Mouse (Mus musculus) forebrain, embryonic 16.5 days (tissue): ENCODE measurements around the gene Tmem131. TPM values are rescaled to one million over a fixed set of nuclear protein-coding genes. Genes with fewer than 3 reads are reported as not detected.
"Not testable (repeated sequence)": the region's sequence is repeated elsewhere in the genome, so short reads cannot be mapped to it uniquely, and the experiment has no call there.

Source experiments
- ATAC-seq: fragments of 200-750 bp; cut with Nextera tagmentation; 2 replicates; pipeline ENCODE4 v1.8.0; 2017; ENCODE audit warnings: mild to moderate bottlenecking, moderate library complexity
- H3K27ac ChIP-seq: fragments of 300-500 bp; sonication (generic); 2 replicates; pipeline ENCODE4 v1.5.1; 2014; ENCODE audit warnings: low read length, control low read depth
- H3K27me3 ChIP-seq: fragments of 300-500 bp; sonication (generic); replicated peaks from 2 replicates; pipeline ENCODE4 v1.6.1; 2014; ENCODE audit warnings: low read length; ENCODE audit not compliant: control insufficient read depth, insufficient read depth
- H3K36me3 ChIP-seq: fragments of 300-500 bp; sonication (generic); 2 replicates; pipeline ENCODE4 v1.6.1; 2014; ENCODE audit not compliant: control insufficient read depth, insufficient read depth
- H3K4me1 ChIP-seq: fragments of 300-500 bp; sonication (generic); replicated peaks from 2 replicates; pipeline ENCODE4 v1.6.1; 2014; ENCODE audit warnings: low read length; ENCODE audit not compliant: control insufficient read depth, insufficient read depth
- H3K4me2 ChIP-seq: fragments of 300-500 bp; sonication (generic); 2 replicates; pipeline ENCODE4 v1.6.1; 2014; ENCODE audit warnings: mild to moderate bottlenecking, low read length, control low read depth
- H3K4me3 ChIP-seq: fragments of 300-500 bp; sonication (generic); replicated peaks from 2 replicates; pipeline ENCODE4 v1.5.1; 2014; ENCODE audit warnings: mild to moderate bottlenecking, low read length, control low read depth
- H3K9ac ChIP-seq: fragments of 300-500 bp; sonication (generic); replicated peaks from 2 replicates; pipeline ENCODE4 v1.6.1; 2014; ENCODE audit warnings: low read depth, low read length, control low read depth
- H3K9me3 ChIP-seq: fragments of 300-500 bp; sonication (generic); 2 replicates; pipeline ENCODE4 v1.6.1; 2016; ENCODE audit warnings: low read length; ENCODE audit not compliant: control insufficient read depth
- WGBS: fragments of 180-500 bp; shearing (Covaris S2); extraction: QIAGEN DNeasy Blood & Tissue Kit; methylation state at CpG from one replicate; pipeline ENCODE4 v1.1.7; 2014; 5-methylcytosine and 5-hydroxymethylcytosine counted together
- polyA plus RNA-seq: library from polyadenylated mRNA; unstranded; fragments of >200 nt; fragmentation: Nextera tagmentation; extraction: Ambion mirVana; gene quantifications from 2 replicates; pipeline ENCODE4 v1.2.1, GENCODE M21; 2015

Tmem131 gene
- polyA plus RNA-seq, 1 experiment from 2014 or later, result 14.4 TPM

DNA sequence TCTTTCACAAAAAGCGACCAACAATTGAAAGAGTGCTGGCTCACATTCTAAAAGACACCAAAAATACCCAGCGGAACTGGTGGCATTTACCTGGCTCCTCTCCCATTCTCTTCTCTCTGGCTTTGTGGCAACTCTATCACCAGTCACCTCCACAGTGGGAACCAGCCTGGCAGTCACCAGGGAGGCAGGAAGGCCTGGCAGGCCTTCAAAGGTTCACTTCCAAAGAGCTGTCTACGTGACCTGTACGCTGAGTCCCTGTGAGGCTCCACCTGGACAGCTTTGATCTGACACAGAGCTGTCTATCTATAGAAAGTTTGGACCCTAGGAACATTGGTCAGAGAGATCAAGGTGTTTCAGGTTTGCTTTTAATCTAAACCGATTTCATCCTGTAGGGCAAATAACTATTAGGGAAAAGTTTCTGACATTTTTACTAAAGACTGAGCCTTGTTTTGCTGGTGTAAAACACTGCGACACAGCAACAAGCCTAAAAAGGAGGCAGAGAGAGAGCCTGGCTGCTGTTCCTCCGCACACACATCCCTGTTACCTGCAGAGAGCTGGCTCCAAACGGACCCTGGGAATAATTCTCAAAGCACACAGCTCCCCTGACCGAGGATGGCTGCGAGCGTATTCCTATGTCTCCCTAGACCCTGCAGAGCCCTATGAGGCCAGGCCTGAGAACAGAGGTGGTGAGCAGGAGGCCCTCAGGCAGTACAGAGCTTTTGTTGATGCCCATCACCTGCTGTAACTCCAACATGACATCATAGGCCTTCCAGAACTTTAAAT is 40.7 kb downstream of the Tmem131 start:
- Histone ChIP-seq H3K4me2 (no peak overlapping the region), H3K9me3 (no peaks in the 10 kb centered on the region), H3K27me3 (no peaks in the 10 kb centered on the region), H3K4me3 (no peak overlapping the region), H3K9ac (no peak overlapping the region), H3K4me1 (peaks cover 14% of the 10 kb centered on the region), H3K36me3 (no peaks in the 10 kb centered on the region), H3K27ac (peak overlapping the region; percentile 14; the same call in 1 of the 2 replicates)
- ATAC-seq, result no peak
- 73% methylated on average over 11 of the region's 11 CpGs for WGBS

DNA sequence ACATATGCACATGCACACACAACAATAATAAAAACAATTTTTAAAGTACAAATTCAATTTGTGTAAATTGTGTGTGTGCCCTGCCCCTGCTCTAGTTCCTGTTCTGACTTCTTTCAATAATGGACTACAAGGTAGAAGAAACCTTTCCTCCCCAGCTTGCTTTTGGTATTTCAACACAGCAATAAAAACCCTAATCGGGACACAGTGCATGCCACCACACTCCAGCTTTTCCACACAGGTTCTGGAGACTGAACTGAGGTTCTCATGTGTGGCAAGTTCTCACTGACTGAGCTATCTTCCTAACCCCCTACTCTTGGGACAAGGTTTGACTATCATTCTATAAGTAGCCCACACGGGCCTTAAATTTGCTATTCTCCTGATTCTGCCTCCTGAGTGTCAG is 43.8 kb downstream of the Tmem131 start:
- 91% methylated on average over 2 of the region's 2 CpGs for WGBS
- Histone ChIP-seq H3K9me3 (no peaks in the 10 kb centered on the region), H3K27ac (no peak overlapping the region), H3K4me3 (no peak overlapping the region), H3K27me3 (no peaks in the 10 kb centered on the region), H3K9ac (no peak overlapping the region), H3K36me3 (no peaks in the 10 kb centered on the region), H3K4me2 (no peak overlapping the region), H3K4me1 (peaks cover 10% of the 10 kb centered on the region)
- ATAC-seq, result no peak

DNA sequence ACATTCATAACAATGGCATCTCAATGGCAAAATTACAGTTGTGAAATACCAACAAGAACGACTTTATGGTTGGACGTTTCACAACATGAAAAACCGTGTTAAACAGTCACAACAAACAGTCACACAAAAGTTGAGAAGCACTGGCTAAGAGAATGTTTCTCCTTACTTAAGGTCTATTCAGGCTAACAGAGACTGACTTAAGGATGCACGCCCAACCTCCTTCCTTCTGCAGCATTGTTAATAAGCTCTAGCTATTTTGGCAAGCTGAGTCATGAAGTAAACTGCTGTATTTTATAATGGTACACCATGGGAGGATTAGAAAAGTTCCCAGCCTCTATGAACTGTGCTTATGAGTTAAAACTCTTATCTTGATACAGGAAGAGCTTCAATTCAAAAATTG is 47.0 kb downstream of the Tmem131 start:
- Histone ChIP-seq H3K9ac (no peak overlapping the region), H3K27ac (no peak overlapping the region), H3K4me1 (peaks cover 5% of the 10 kb centered on the region), H3K9me3 (no peaks in the 10 kb centered on the region), H3K4me3 (no peak overlapping the region), H3K27me3 (no peaks in the 10 kb centered on the region), H3K36me3 (no peaks in the 10 kb centered on the region), H3K4me2 (no peak overlapping the region)
- WGBS, result 79% methylated on average over 4 of the region's 4 CpGs
- no peak for ATAC-seq

DNA sequence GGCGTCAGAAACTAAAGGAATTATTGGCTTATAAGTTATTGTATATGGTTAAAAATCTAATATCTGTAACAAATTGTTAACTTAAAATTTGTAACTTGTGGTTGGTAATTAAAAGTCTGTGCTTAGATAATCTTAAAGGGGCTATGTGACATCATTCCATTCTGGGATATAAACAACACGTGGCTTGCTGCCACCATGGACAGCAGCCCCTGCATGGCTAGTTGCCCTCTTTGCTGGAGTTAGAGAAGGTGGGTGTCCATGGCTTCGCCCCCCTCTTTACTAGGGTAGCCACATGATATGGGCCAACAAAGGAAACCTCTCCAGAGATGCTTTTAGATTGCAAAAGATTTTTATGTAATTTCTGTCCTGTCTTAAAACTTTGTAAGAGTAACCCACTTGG is 48.0 kb downstream of the Tmem131 start:
- Histone ChIP-seq H3K9me3 (no peaks in the 10 kb centered on the region), H3K4me1 (peaks cover 11% of the 10 kb centered on the region), H3K36me3 (no peaks in the 10 kb centered on the region), H3K4me3 (no peak overlapping the region), H3K9ac (no peak overlapping the region), H3K27me3 (no peaks in the 10 kb centered on the region), H3K27ac (no peak overlapping the region), H3K4me2 (no peak overlapping the region)
- 84% methylated on average over 3 of the region's 3 CpGs for WGBS
- no peak for ATAC-seq

DNA sequence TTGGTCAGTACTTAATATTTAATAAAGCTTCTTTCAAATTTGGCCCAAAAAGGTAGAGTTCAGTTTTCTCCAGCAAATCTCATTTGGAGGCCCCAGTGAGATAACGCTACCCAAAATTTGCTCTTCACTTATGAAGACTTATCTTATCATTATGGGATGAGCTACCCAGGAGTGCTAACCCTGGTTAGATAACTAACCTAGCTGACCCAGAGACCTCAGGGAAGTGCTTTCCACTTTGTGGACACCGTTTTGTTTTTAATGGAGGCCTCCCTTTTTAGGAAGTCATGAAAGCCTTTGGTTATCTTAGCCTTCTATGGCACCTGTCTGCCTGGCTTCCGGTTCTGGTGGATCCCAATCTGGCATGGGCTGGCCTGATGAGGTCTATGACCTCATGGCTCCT is 49.3 kb downstream of the Tmem131 start:
- Histone ChIP-seq H3K4me2 (no peak overlapping the region), H3K27me3 (no peaks in the 10 kb centered on the region), H3K9ac (no peak overlapping the region), H3K4me3 (no peak overlapping the region), H3K27ac (no peak overlapping the region), H3K4me1 (peaks cover 11% of the 10 kb centered on the region), H3K36me3 (no peaks in the 10 kb centered on the region), H3K9me3 (no peaks in the 10 kb centered on the region)
- 98% methylated on average over 3 of the region's 3 CpGs for WGBS
- no peak for ATAC-seq

DNA sequence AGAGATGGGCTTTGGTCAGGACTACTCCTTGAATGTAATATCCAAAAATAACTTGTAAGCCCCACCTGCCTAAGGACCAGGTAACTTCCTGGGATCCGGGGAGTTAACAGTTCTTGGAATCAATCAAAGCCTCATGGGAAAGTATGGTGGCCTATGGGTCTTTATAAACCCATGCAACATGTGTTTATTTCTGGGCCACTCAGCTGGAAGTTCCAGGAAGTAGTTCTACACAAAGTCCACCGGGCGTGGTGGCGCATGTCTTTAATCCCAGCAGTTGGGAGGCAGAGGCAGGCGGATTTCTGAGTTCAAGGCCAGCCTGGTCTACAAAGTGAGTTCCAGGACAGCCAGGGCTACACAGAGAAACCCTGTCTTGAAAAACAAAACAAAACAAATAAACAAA is 49.7 kb downstream of the Tmem131 start:
- not testable (repeated sequence) for H3K27me3 ChIP-seq, H3K4me3 ChIP-seq, H3K36me3 ChIP-seq, H3K27ac ChIP-seq, H3K9ac ChIP-seq, H3K9me3 ChIP-seq, H3K4me2 ChIP-seq, ATAC-seq
- 96% methylated on average over 5 of the region's 5 CpGs for WGBS
- peaks cover 11% of the 10 kb centered on the region for H3K4me1 ChIP-seq

DNA sequence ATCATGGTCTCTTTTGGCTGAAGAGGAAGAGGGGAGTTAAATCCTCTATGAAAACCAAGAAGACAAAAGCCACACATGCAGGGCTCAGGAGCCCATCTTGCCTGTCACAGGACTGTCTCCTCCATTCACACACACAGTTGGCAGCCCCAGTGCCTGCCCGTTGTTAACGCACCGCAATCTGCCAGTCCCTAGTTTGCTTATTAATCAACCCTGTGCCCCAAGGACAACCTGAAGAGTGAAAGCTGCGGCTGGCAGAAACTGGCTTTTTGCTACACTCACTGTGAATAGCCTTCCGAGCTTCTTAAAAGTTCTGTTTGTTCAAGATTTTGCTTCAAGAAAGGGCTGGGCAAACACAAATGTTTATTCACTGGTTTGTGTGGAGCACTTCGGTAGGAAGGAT is 50.3 kb downstream of the Tmem131 start:
- ATAC-seq, result 0 out of 2 replicates have a peak, but pooled peaks have one; percentile 58
- Histone ChIP-seq H3K4me1 (peaks cover 11% of the 10 kb centered on the region), H3K4me2 (no peak overlapping the region), H3K27ac (no peak overlapping the region), H3K4me3 (no peak overlapping the region), H3K36me3 (no peaks in the 10 kb centered on the region), H3K9ac (no peak overlapping the region), H3K27me3 (no peaks in the 10 kb centered on the region), H3K9me3 (no peaks in the 10 kb centered on the region)
- 38% methylated on average over 6 of the region's 6 CpGs for WGBS

DNA sequence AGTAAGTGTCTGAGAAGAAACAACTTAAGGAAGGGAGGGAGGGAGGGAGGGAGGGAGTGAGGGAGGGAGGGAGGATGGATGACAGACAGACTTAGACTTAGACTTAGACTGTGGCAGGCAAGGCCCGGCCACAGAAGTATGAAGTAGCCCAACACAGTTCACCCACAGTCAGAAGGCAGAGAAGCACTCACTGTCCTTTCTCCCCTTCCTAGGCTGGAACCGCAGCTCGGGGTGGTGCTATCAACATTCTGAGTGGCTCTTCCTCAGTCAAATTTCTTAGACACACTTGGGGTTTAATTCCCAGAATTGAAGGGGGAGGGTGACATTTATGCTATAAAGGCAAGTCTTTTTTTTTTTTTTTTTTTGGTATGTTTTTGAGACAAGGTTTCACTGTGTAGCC is 51.0 kb downstream of the Tmem131 start:
- Histone ChIP-seq H3K36me3 (no peaks in the 10 kb centered on the region), H3K27me3 (no peaks in the 10 kb centered on the region), H3K9me3 (no peaks in the 10 kb centered on the region), H3K4me2 (no peak overlapping the region), H3K4me1 (peaks cover 11% of the 10 kb centered on the region), H3K4me3 (no peak overlapping the region), H3K9ac (no peak overlapping the region), H3K27ac (no peak overlapping the region)
- ATAC-seq, result no peak
- 90% methylated on average over 3 of the region's 3 CpGs for WGBS

DNA sequence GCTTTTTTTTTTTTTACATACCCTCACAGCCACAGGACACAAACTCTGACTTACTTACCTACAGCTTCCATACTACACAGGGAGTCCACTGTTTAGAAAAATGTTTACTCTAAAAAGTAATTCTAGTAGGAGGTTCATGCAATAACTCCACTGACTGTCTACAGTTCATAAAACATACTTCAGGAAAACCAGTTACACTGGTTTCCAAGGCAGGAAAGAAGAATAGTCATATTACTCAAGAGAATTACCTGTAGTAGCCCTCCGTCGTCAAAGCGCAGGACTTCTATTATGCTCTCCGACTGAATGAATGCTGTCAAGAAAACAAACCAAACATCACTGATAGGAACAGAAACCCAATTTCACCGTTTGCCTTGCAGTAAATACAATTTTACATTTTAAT is 54.5 kb downstream of the Tmem131 start:
- no peak overlapping the region for H3K4me2 ChIP-seq
- peaks cover 11% of the 10 kb centered on the region for H3K4me1 ChIP-seq
- no peaks in the 10 kb centered on the region for H3K27me3 ChIP-seq
- H3K27ac ChIP-seq, result no peak overlapping the region
- 91% methylated on average over 5 of the region's 5 CpGs for WGBS
- no peaks in the 10 kb centered on the region for H3K36me3 ChIP-seq
- H3K9ac ChIP-seq, result no peak overlapping the region
- no peaks in the 10 kb centered on the region for H3K9me3 ChIP-seq
- H3K4me3 ChIP-seq, result no peak overlapping the region
- no peak for ATAC-seq

DNA sequence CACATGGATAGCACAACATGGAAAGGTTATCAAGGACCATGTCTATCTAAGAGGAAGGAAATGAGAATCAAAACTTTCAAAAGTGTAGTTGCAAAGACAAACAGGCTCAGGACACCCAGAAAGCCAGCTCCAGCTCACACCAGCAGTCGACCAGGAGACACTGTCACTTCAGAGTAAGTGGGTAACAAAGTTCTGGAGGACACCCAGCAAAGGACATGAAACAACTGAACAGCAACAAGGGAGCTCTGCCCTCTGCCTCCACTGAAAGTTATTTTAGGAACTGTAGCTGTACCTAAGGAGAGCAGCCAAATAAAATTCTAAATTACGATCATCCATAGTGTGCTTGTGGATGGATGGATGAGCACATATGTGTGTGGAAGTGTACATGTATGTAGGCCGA is 56.3 kb downstream of the Tmem131 start:
- H3K9ac ChIP-seq, result no peak overlapping the region
- no peak overlapping the region for H3K27ac ChIP-seq
- no peak overlapping the region for H3K4me3 ChIP-seq
- no peak overlapping the region for H3K4me2 ChIP-seq
- 97% methylated on average over 3 of the region's 3 CpGs for WGBS
- ATAC-seq, result no peak
- H3K9me3 ChIP-seq, result no peaks in the 10 kb centered on the region
- peaks cover 10% of the 10 kb centered on the region for H3K4me1 ChIP-seq
- H3K36me3 ChIP-seq, result no peaks in the 10 kb centered on the region
- no peaks in the 10 kb centered on the region for H3K27me3 ChIP-seq
